Comparison of ENCODE assay signal across 8 mouse cellular contexts in genomic region chr16:90142247-90142573, GRCm38 (mm10). TPM values are rescaled to one million over a fixed set of nuclear protein-coding genes. Genes with fewer than 3 reads are reported as not detected.
DNase-seq lines count a peak whose midpoint lies in the region; ATAC-seq and TF ChIP-seq lines count a peak whose summit lies in the region.

No protein-coding gene starts in this region.

- peak overlapping the region; percentile 59 for H3K4me2 ChIP-seq in forebrain, embryonic 11.5 days (ENCODE audit: low read depth, low read length, severe bottlenecking)
- peak overlapping the region; percentile 100 for H3K4me2 ChIP-seq in intestine, embryonic 15.5 days (replicated peaks)
- H3K4me2 ChIP-seq in liver, postnatal 0 days (ENCODE audit: low read depth, low read length), result peak overlapping the region; percentile 96

- peaks cover 16% of the 10 kb centered on the region for H3K4me1 ChIP-seq in G1E (ENCODE audit: insufficient read depth, low read depth, low read length)
- peaks cover 7% of the 10 kb centered on the region for H3K4me1 ChIP-seq in forebrain, embryonic 11.5 days (replicated peaks; ENCODE audit: control insufficient read depth, insufficient read depth, low read length)
- peaks cover 16% of the 10 kb centered on the region; the same call in 1 of the 2 replicates for H3K4me1 ChIP-seq in intestine, embryonic 15.5 days (replicated peaks)
- peaks cover 26% of the 10 kb centered on the region for H3K4me1 ChIP-seq in liver, postnatal 0 days (ENCODE audit: insufficient read depth)

- peak overlapping the region; percentile 70 for H3K9ac ChIP-seq in forebrain, embryonic 11.5 days (ENCODE audit: low read length)
- peak overlapping the region; percentile 70 for H3K9ac ChIP-seq in intestine, embryonic 15.5 days
- peak overlapping the region; percentile 12 for H3K9ac ChIP-seq in liver, postnatal 0 days (replicated peaks)

- no peak for TF ChIP-seq EP300 in liver, postnatal 0 days (IDR thresholded peaks at IDR 0.05; ENCODE audit: low read depth)

- intact Hi-C loops in gastrocnemius, adult 2 months (cut with DNase I), result no loop called here

- H3K36me3 ChIP-seq in G1E (replicated peaks), result no peaks in the 10 kb centered on the region
- no peaks in the 10 kb centered on the region; the same call in 1 of the 2 replicates for H3K36me3 ChIP-seq in forebrain, embryonic 11.5 days (ENCODE audit: control insufficient read depth, insufficient read depth, low read length)
- no peaks in the 10 kb centered on the region; the same call in 1 of the 2 replicates for H3K36me3 ChIP-seq in intestine, embryonic 15.5 days
- H3K36me3 ChIP-seq in liver, postnatal 0 days (replicated peaks; ENCODE audit: insufficient read depth, low read length), result no peaks in the 10 kb centered on the region

- DNase-seq in gastrocnemius, adult 2 months, result peak; percentile 57
- no peak for DNase-seq in gastrocnemius, postnatal 4 days (ENCODE audit: low spot score in 2 of 2)
- DNase-seq in G1E (ENCODE audit: low spot score), result no peak
- no peak for DNase-seq in forebrain, embryonic 11.5 days (ENCODE audit: low spot score)
- DNase-seq in liver, postnatal 0 days, result no peak
- DNase-seq in right cerebral cortex, postnatal 14 days, result peak; percentile 43
- DNase-seq in spleen, postnatal 4 days (ENCODE audit: low spot score in 2 of 2), result no peak

- ATAC-seq in G1E (ENCODE audit: extremely low read depth, insufficient number of reproducible peaks, low FRiP score, poor library complexity, severe bottlenecking), result no peak
- ATAC-seq in forebrain, embryonic 11.5 days (replicated peaks; ENCODE audit: low FRiP score), result no peak
- ATAC-seq in intestine, embryonic 15.5 days, result no peak
- ATAC-seq in liver, postnatal 0 days, result no peak

- H3K27me3 ChIP-seq in G1E (ENCODE audit: insufficient read depth, low read length), result peaks cover 9% of the 10 kb centered on the region; the same call in 1 of the 2 replicates
- no peaks in the 10 kb centered on the region for H3K27me3 ChIP-seq in forebrain, embryonic 11.5 days (ENCODE audit: control insufficient read depth, insufficient read depth, low read length)
- no peaks in the 10 kb centered on the region for H3K27me3 ChIP-seq in intestine, embryonic 15.5 days (replicated peaks)
- H3K27me3 ChIP-seq in liver, postnatal 0 days (ENCODE audit: insufficient read depth, low read length), result peaks cover 7% of the 10 kb centered on the region; the same call in 1 of the 2 replicates

- H3K27ac ChIP-seq in gastrocnemius, adult 2 months, result no peak overlapping the region
- no peak overlapping the region for H3K27ac ChIP-seq in forebrain, embryonic 11.5 days (ENCODE audit: low read depth, low read length)
- H3K27ac ChIP-seq in intestine, embryonic 15.5 days, result no peak overlapping the region
- H3K27ac ChIP-seq in liver, postnatal 0 days (ENCODE audit: low read depth), result no peak overlapping the region

- peak overlapping the region; percentile 72 for H3K4me3 ChIP-seq in gastrocnemius, adult 2 months
- H3K4me3 ChIP-seq in G1E (ENCODE audit: low read depth, low read length), result peak overlapping the region; percentile 71; the same call in 1 of the 2 replicates
- H3K4me3 ChIP-seq in forebrain, embryonic 11.5 days (ENCODE audit: low read depth, low read length), result peak overlapping the region; percentile 55
- H3K4me3 ChIP-seq in intestine, embryonic 15.5 days (replicated peaks), result peak overlapping the region; percentile 80
- peak overlapping the region; percentile 58 for H3K4me3 ChIP-seq in liver, postnatal 0 days (ENCODE audit: low read depth, low read length)

- TF ChIP-seq CTCF in gastrocnemius, adult 2 months (IDR thresholded peaks at IDR 0.05), result no peak
- no peak for TF ChIP-seq CTCF in G1E (IDR thresholded peaks at IDR 0.05; ENCODE audit: low read depth, low read length)
- no peak for TF ChIP-seq CTCF in liver, postnatal 0 days (IDR thresholded peaks at IDR 0.05; ENCODE audit: low read depth)

- H3K9me3 ChIP-seq in G1E (replicated peaks), result peaks cover 39% of the 10 kb centered on the region
- no peaks in the 10 kb centered on the region; the same call in 1 of the 2 replicates for H3K9me3 ChIP-seq in forebrain, embryonic 11.5 days (ENCODE audit: control insufficient read depth, low read length)
- H3K9me3 ChIP-seq in intestine, embryonic 15.5 days, result no peaks in the 10 kb centered on the region
- H3K9me3 ChIP-seq in liver, postnatal 0 days (ENCODE audit: low read length), result no peaks in the 10 kb centered on the region

- WGBS in forebrain, embryonic 11.5 days, result 2% methylated on average over 20 of the region's 20 CpGs
- 2% methylated on average over 20 of the region's 20 CpGs for WGBS in intestine, embryonic 15.5 days
- 5% methylated on average over 20 of the region's 20 CpGs for WGBS in liver, postnatal 0 days (ENCODE audit: insufficient replicate concordance)

RNA-seq across cellular contexts. Expression of gene Tiam1, which starts 1.4 kb away (rescaled TPM):
- 1 to 10 TPM; 6.4 to 7.1 TPM for total RNA-seq in gastrocnemius, adult 2 months (2021)
- total RNA-seq in gastrocnemius, postnatal 4 days (2021), result 10 to 100 TPM; 14.5 to 15.5 TPM
- total RNA-seq in G1E (2014; fragmentation: Nextera tagmentation), result 1.4 and 1.8 TPM in 2 replicates
- 4.9 and 5.3 TPM in 2 replicates for total RNA-seq in G1E (2017)
- polyA plus RNA-seq in G1E (2012), result 2.9 and 3.0 TPM in 2 replicates
- polyA plus RNA-seq in forebrain, embryonic 11.5 days (2014; fragmentation: Nextera tagmentation; extraction: Ambion mirVana), result 22.7 and 30.4 TPM in 2 replicates
- 12.3 and 12.4 TPM in 2 replicates for polyA plus RNA-seq in intestine, embryonic 15.5 days (2015; fragmentation: Nextera tagmentation; extraction: Ambion mirVana)
- 3.2 TPM in 2 replicates for polyA plus RNA-seq in liver, postnatal 0 days (2015; fragmentation: Nextera tagmentation; extraction: Ambion mirVana)

Comparison
In these comparisons a context has a peak if more than half of its experiments do, and no peak if none do; other contexts are left out.
1. DNase-seq: peak in gastrocnemius, adult 2 months (single experiment) and right cerebral cortex, postnatal 14 days (single experiment); none in gastrocnemius, postnatal 4 days (0 of 2), G1E (single experiment), forebrain, embryonic 11.5 days (single experiment), liver, postnatal 0 days (single experiment) and spleen, postnatal 4 days (0 of 2).
2. H3K9ac ChIP-seq: peak in every context shown above with its lines; median percentile 70 in forebrain, embryonic 11.5 days; 70 in intestine, embryonic 15.5 days; 12 in liver, postnatal 0 days.
3. Peak in every context shown above with its lines, with median percentiles within 50 percentile points of each other: H3K4me3 ChIP-seq and H3K4me2 ChIP-seq.